Mouse (Mus musculus): ENCODE results near the gene Ugt1a6b.

DNA sequence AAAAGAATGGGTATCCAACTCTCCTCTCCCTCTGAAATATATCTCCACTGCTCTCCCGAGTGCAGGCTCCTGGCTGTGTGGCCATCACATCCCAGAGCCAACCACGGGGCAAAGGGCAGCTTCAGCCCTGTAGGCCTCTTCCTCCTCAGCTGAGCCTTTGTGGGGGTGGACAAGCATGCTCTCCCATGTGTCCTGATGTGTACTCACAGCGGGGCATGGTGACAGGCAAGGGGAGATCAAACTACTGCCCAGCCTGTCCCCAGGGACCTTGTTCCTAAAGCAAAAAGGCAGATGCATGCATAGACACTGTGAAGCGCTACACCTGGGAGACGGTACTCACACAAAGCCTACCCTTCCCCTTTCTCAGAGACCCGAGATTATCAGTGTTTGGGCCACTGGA lies 157.1 kb downstream of the Ugt1a6b start:
- TF ChIP-seq CTCF (conservative IDR thresholded peaks at IDR 0.05; ENCODE audit: low read length): no peak
- TF ChIP-seq NANOG (IDR thresholded peaks at IDR 0.05; ENCODE audit: borderline replicate concordance, low read length): no peak
- no peak for TF ChIP-seq POU5F1 (IDR thresholded peaks at IDR 0.05; ENCODE audit: borderline replicate concordance, low read length)

Data from E14TG2a.4 (cell line).